Mouse (Mus musculus): Measurements from ENCODE around the gene Gm5478. TPM values are rescaled to one million over a fixed set of nuclear protein-coding genes. Genes with fewer than 3 reads are reported as not detected.
"Not testable (repeated sequence)": the region's sequence is repeated elsewhere in the genome, so short reads cannot be mapped to it uniquely, and the experiment has no call there.

Gene Gm5478
- not detected in 2 replicates for polyA plus RNA-seq (2014; fragmentation: Nextera tagmentation; extraction: Ambion mirVana)

- no peak for ATAC-seq (replicated peaks; ENCODE audit: insufficient number of reproducible peaks, low FRiP score, low TSS enrichment)
- 66% methylated on average over 3 of the region's 3 CpGs for WGBS (ENCODE audit: insufficient replicate concordance)
- H3K9me3 ChIP-seq (replicated peaks; ENCODE audit: control insufficient read depth, low read length), result no peaks in the 10 kb centered on the region
Observed at GRCm38 (mm10) chr15:101647280-101647679, at the start of gene Gm5478. Gene Gm5478 (minus strand): TSS chr15:101647380.

GRCm38 (mm10) chr15:101694207-101694606 lies 47.0 kb upstream of the Gm5478 start, which contains the start of gene Krt6a:
Gene Krt6a (minus strand): TSS chr15:101694307.
- WGBS (ENCODE audit: insufficient replicate concordance), result 77% methylated on average over 5 of the region's 5 CpGs
- H3K36me3 ChIP-seq (ENCODE audit: control insufficient read depth, insufficient read depth, low read length), result no peaks in the 10 kb centered on the region
- H3K9me3 ChIP-seq (replicated peaks; ENCODE audit: control insufficient read depth, low read length), result no peaks in the 10 kb centered on the region
- no peak for ATAC-seq (replicated peaks; ENCODE audit: insufficient number of reproducible peaks, low FRiP score, low TSS enrichment)
- H3K4me3 ChIP-seq (ENCODE audit: low read depth, low read length), result no peak within 1 kb of the TSS
- H3K9ac ChIP-seq (ENCODE audit: low read depth, low read length), result no peak within 1 kb of the TSS
- no peaks in the 10 kb centered on the region for H3K4me1 ChIP-seq (ENCODE audit: control insufficient read depth, insufficient read depth, low read length)
- 0 out of 2 replicates have a peak, but pooled peaks cover 3% of the 10 kb centered on the region for H3K27me3 ChIP-seq (ENCODE audit: control insufficient read depth, insufficient read depth, low read length)
- no peak within 1 kb of the TSS for H3K4me2 ChIP-seq
- H3K27ac ChIP-seq (ENCODE audit: low read depth, low read length), result no peak within 1 kb of the TSS

More at GRCm38 (mm10) chr15:101647280-101647679, at the start of gene Gm5478:
- Histone ChIP-seq H3K4me2 (no peak within 1 kb of the TSS), H3K27me3 (ENCODE audit: control insufficient read depth, insufficient read depth, low read length) (no peaks in the 10 kb centered on the region), H3K27ac (ENCODE audit: low read depth, low read length) (no peak within 1 kb of the TSS), H3K4me3 (ENCODE audit: low read depth, low read length) (no peak within 1 kb of the TSS), H3K36me3 (ENCODE audit: control insufficient read depth, insufficient read depth, low read length) (no peaks in the 10 kb centered on the region), H3K4me1 (ENCODE audit: control insufficient read depth, insufficient read depth, low read length) (no peaks in the 10 kb centered on the region), H3K9ac (ENCODE audit: low read depth, low read length) (no peak within 1 kb of the TSS)

- H3K4me3 ChIP-seq (ENCODE audit: low read depth, low read length); H3K4me2 ChIP-seq; H3K27ac ChIP-seq (ENCODE audit: low read depth, low read length); H3K36me3 ChIP-seq (ENCODE audit: control insufficient read depth, insufficient read depth, low read length); H3K9ac ChIP-seq (ENCODE audit: low read depth, low read length); H3K27me3 ChIP-seq (ENCODE audit: control insufficient read depth, insufficient read depth, low read length); H3K9me3 ChIP-seq (replicated peaks; ENCODE audit: control insufficient read depth, low read length); H3K4me1 ChIP-seq (ENCODE audit: control insufficient read depth, insufficient read depth, low read length); ATAC-seq (replicated peaks; ENCODE audit: insufficient number of reproducible peaks, low FRiP score, low TSS enrichment): not testable (repeated sequence)
- WGBS (ENCODE audit: insufficient replicate concordance), result 95% methylated on average over 5 of the region's 5 CpGs
Observed at GRCm38 (mm10) chr15:101690460-101690859, 43.3 kb upstream of the Gm5478 start.

GRCm38 (mm10) chr15:101688161-101688560 lies 41.0 kb upstream of the Gm5478 start:
- no peak overlapping the region for H3K4me3 ChIP-seq (ENCODE audit: low read depth, low read length)
- H3K27ac ChIP-seq (ENCODE audit: low read depth, low read length), result no peak overlapping the region
- H3K9ac ChIP-seq (ENCODE audit: low read depth, low read length), result no peak overlapping the region
- no peak overlapping the region for H3K4me2 ChIP-seq
- WGBS (ENCODE audit: insufficient replicate concordance), result 54% methylated on average over 2 of the region's 2 CpGs
- no peaks in the 10 kb centered on the region for H3K9me3 ChIP-seq (replicated peaks; ENCODE audit: control insufficient read depth, low read length)
- no peaks in the 10 kb centered on the region for H3K27me3 ChIP-seq (ENCODE audit: control insufficient read depth, insufficient read depth, low read length)
- H3K4me1 ChIP-seq (ENCODE audit: control insufficient read depth, insufficient read depth, low read length), result no peaks in the 10 kb centered on the region
- no peaks in the 10 kb centered on the region for H3K36me3 ChIP-seq (ENCODE audit: control insufficient read depth, insufficient read depth, low read length)
- ATAC-seq (replicated peaks; ENCODE audit: insufficient number of reproducible peaks, low FRiP score, low TSS enrichment), result no peak

GRCm38 (mm10) chr15:101680187-101680586 lies 33.0 kb upstream of the Gm5478 start, which contains the start of gene Krt6b:
Gene Krt6b (minus strand): TSS chr15:101680287.
- no peaks in the 10 kb centered on the region for H3K9me3 ChIP-seq (replicated peaks; ENCODE audit: control insufficient read depth, low read length)
- H3K36me3 ChIP-seq (ENCODE audit: control insufficient read depth, insufficient read depth, low read length), result no peaks in the 10 kb centered on the region
- no peak within 1 kb of the TSS for H3K9ac ChIP-seq (ENCODE audit: low read depth, low read length)
- H3K27ac ChIP-seq (ENCODE audit: low read depth, low read length), result no peak within 1 kb of the TSS
- ATAC-seq (replicated peaks; ENCODE audit: insufficient number of reproducible peaks, low FRiP score, low TSS enrichment), result no peak
- 75% methylated on average over 2 of the region's 2 CpGs for WGBS (ENCODE audit: insufficient replicate concordance)
- H3K4me2 ChIP-seq, result no peak within 1 kb of the TSS
- no peak within 1 kb of the TSS for H3K4me3 ChIP-seq (ENCODE audit: low read depth, low read length)
- no peaks in the 10 kb centered on the region for H3K4me1 ChIP-seq (ENCODE audit: control insufficient read depth, insufficient read depth, low read length)
- H3K27me3 ChIP-seq (ENCODE audit: control insufficient read depth, insufficient read depth, low read length), result no peaks in the 10 kb centered on the region

GRCm38 (mm10) chr15:101675978-101676377 lies 28.8 kb upstream of the Gm5478 start:
- no peak for ATAC-seq (replicated peaks; ENCODE audit: insufficient number of reproducible peaks, low FRiP score, low TSS enrichment)
- H3K27ac ChIP-seq (ENCODE audit: low read depth, low read length), result no peak overlapping the region
- no peaks in the 10 kb centered on the region for H3K27me3 ChIP-seq (ENCODE audit: control insufficient read depth, insufficient read depth, low read length)
- no peaks in the 10 kb centered on the region for H3K36me3 ChIP-seq (ENCODE audit: control insufficient read depth, insufficient read depth, low read length)
- H3K4me1 ChIP-seq (ENCODE audit: control insufficient read depth, insufficient read depth, low read length), result no peaks in the 10 kb centered on the region
- no peak overlapping the region for H3K9ac ChIP-seq (ENCODE audit: low read depth, low read length)
- no peaks in the 10 kb centered on the region for H3K9me3 ChIP-seq (replicated peaks; ENCODE audit: control insufficient read depth, low read length)
- WGBS (ENCODE audit: insufficient replicate concordance), result 84% methylated on average over 1 of the region's 1 CpGs
- H3K4me3 ChIP-seq (ENCODE audit: low read depth, low read length), result no peak overlapping the region
- H3K4me2 ChIP-seq, result no peak overlapping the region

- Histone ChIP-seq H3K9ac (ENCODE audit: low read depth, low read length) (no peak overlapping the region), H3K4me1 (ENCODE audit: control insufficient read depth, insufficient read depth, low read length) (no peaks in the 10 kb centered on the region), H3K9me3 (replicated peaks; ENCODE audit: control insufficient read depth, low read length) (no peaks in the 10 kb centered on the region), H3K4me3 (ENCODE audit: low read depth, low read length) (no peak overlapping the region), H3K27me3 (ENCODE audit: control insufficient read depth, insufficient read depth, low read length) (no peaks in the 10 kb centered on the region), H3K4me2 (no peak overlapping the region), H3K27ac (ENCODE audit: low read depth, low read length) (no peak overlapping the region), H3K36me3 (ENCODE audit: control insufficient read depth, insufficient read depth, low read length) (no peaks in the 10 kb centered on the region)
- ATAC-seq (replicated peaks; ENCODE audit: insufficient number of reproducible peaks, low FRiP score, low TSS enrichment), result no peak
- WGBS (ENCODE audit: insufficient replicate concordance), result 84% methylated on average over 5 of the region's 5 CpGs
Observed at GRCm38 (mm10) chr15:101652736-101653265, 5.6 kb upstream of the Gm5478 start.

- no peaks in the 10 kb centered on the region for H3K4me1 ChIP-seq (ENCODE audit: control insufficient read depth, insufficient read depth, low read length)
- no peaks in the 10 kb centered on the region for H3K27me3 ChIP-seq (ENCODE audit: control insufficient read depth, insufficient read depth, low read length)
- H3K4me3 ChIP-seq (ENCODE audit: low read depth, low read length), result no peak within 1 kb of the TSS
- 63% methylated on average over 2 of the region's 2 CpGs for WGBS (ENCODE audit: insufficient replicate concordance)
- no peak within 1 kb of the TSS for H3K9ac ChIP-seq (ENCODE audit: low read depth, low read length)
- no peaks in the 10 kb centered on the region for H3K9me3 ChIP-seq (replicated peaks; ENCODE audit: control insufficient read depth, low read length)
- ATAC-seq (replicated peaks; ENCODE audit: insufficient number of reproducible peaks, low FRiP score, low TSS enrichment), result no peak
- H3K4me2 ChIP-seq, result no peak within 1 kb of the TSS
- no peaks in the 10 kb centered on the region for H3K36me3 ChIP-seq (ENCODE audit: control insufficient read depth, insufficient read depth, low read length)
- no peak within 1 kb of the TSS for H3K27ac ChIP-seq (ENCODE audit: low read depth, low read length)
Observed at GRCm38 (mm10) chr15:101627884-101628283, 19.3 kb downstream of the Gm5478 start, which contains the start of gene Gm5414. Gene Gm5414 (minus strand): TSS chr15:101628188.

- Histone ChIP-seq H3K4me1 (ENCODE audit: control insufficient read depth, insufficient read depth, low read length) (no peaks in the 10 kb centered on the region), H3K27me3 (ENCODE audit: control insufficient read depth, insufficient read depth, low read length) (no peaks in the 10 kb centered on the region), H3K9ac (ENCODE audit: low read depth, low read length) (no peak overlapping the region), H3K36me3 (ENCODE audit: control insufficient read depth, insufficient read depth, low read length) (no peaks in the 10 kb centered on the region), H3K4me3 (ENCODE audit: low read depth, low read length) (no peak overlapping the region), H3K27ac (ENCODE audit: low read depth, low read length) (no peak overlapping the region), H3K4me2 (no peak overlapping the region), H3K9me3 (replicated peaks; ENCODE audit: control insufficient read depth, low read length) (no peaks in the 10 kb centered on the region)
- 62% methylated on average over 6 of the region's 6 CpGs for WGBS (ENCODE audit: insufficient replicate concordance)
- ATAC-seq (replicated peaks; ENCODE audit: insufficient number of reproducible peaks, low FRiP score, low TSS enrichment), result no peak
Observed at GRCm38 (mm10) chr15:101599123-101599522, 48.1 kb downstream of the Gm5478 start.
